Mouse (Mus musculus) neutrophil, adult 5-6 weeks (primary cell): ENCODE data around the gene Cpeb3. TPM values are rescaled to one million over a fixed set of nuclear protein-coding genes. Genes with fewer than 3 reads are reported as not detected.

Source experiments
- ATAC-seq: fragments of 151-379, 151-347 bp; 2 replicates; pipeline ENCODE4 v1.8.0; 2017; ENCODE audit warnings: mild to moderate bottlenecking, moderate TSS enrichment; ENCODE audit not compliant: insufficient number of reproducible peaks, poor library complexity, low FRiP score, severe bottlenecking; ENCODE audit errors: extremely low read depth
- total RNA-seq: library from RNA; stranded (forward); fragments of 200-1000 nt; gene quantifications from 2 replicates; pipeline ENCODE4 v1.2.3, GENCODE M21; 2017

Cpeb3 gene
- total RNA-seq, 1 experiment from 2014 or later: 1.7 TPM

GRCm38 (mm10) chr19:37069243-37069642, 139.2 kb downstream of the Cpeb3 start:
- ATAC-seq: no peak

DNA sequence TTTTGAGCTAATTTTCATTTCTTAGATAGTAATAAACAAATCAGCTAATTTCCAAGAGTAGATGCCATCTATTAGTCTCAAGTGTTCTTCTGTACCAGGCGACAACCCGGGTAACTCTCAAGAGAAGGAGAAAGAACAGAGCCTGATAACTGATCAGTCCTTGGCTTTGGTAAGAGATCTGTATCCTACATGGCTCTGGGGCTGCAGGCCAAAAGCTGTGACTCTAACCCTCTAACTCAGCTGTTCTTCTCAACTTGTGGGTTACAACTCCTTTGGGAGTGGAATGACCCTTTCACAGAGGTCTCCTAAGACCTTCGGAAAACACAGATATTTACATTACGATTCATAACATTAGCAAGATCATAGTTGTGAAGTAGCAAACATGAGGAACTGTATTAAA, 148.3 kb downstream of the Cpeb3 start:
- no peak for ATAC-seq

GRCm38 (mm10) chr19:37059623-37060022, 148.8 kb downstream of the Cpeb3 start:
- no peak for ATAC-seq

GRCm38 (mm10) chr19:37057161-37057905, 151.1 kb downstream of the Cpeb3 start:
- no peak for ATAC-seq

DNA sequence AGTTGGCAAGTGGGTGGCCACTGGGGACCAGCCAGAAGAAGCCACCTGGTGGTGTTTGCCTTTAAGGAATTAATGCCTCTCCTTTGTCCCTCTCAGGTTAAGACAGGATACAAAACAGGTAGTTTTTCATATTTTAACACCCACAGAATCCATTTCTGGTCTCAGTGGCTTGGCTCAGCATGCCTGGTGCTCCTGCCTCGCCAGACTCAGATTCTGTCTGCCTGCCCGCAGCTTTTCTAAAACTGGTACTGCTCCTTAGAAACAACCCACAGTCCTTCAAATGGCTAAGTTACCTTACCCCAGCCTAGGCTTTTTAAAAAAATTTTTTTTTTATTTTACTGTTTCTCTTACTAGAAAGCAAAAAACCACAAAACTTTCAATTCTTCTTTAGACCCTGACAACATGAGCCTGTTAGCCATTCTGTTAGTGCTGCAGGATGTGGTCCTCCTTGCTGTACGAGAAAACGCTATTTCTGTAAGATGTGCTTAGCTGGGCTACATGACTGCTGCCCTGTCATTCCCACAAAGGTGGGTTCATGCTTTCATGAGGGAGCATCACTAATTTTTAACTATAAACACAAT, 152.3 kb downstream of the Cpeb3 start:
- no peak for ATAC-seq

- ATAC-seq: no peak
Observed at GRCm38 (mm10) chr19:37050643-37051345, 157.6 kb downstream of the Cpeb3 start.

GRCm38 (mm10) chr19:37048507-37048906, 159.9 kb downstream of the Cpeb3 start:
- no peak for ATAC-seq

- no peak for ATAC-seq
Observed at GRCm38 (mm10) chr19:37044431-37044830, 164.0 kb downstream of the Cpeb3 start.

DNA sequence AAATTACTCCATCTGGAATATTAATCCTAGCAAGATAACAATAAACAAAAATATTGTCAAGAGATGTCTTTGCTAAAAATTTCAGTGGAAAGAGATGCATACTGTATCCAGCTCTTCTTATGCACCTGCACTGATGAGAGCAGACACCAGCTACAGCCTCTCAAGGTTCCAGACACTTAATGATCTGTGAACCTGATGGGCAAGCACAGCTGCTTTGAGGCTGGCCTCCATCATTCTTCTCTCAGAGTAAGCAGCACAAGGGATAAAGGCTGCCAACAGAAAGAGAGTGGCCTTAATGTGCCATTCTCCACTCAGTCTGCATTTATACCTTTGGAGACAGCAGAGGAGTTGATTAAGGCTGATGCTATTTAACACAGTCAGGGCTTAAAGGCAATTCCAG, 167.5 kb downstream of the Cpeb3 start:
- no peak for ATAC-seq

- ATAC-seq: no peak
Observed at GRCm38 (mm10) chr19:37032364-37032763, 176.0 kb downstream of the Cpeb3 start.

GRCm38 (mm10) chr19:37031446-37031845, 177.0 kb downstream of the Cpeb3 start:
- no peak for ATAC-seq

DNA sequence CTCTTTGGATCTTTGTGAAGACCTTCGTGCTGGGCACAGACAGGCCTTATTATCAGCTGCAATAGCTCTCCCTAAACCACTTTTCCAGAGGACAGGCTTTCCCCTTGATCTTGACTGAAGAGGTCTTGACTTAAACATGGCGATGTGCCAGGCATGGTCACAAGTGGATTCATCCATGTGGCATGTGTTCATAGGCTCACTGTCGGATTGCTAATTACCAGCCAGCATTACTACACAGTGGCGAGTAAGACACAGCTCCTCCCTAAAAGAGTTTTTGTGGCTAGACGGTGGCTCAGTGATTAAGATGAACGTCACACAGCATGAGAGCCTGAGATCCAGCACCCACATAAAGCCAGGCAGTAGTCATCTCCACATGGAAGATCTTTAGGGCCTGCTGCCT, 178.6 kb downstream of the Cpeb3 start:
- no peak for ATAC-seq

DNA sequence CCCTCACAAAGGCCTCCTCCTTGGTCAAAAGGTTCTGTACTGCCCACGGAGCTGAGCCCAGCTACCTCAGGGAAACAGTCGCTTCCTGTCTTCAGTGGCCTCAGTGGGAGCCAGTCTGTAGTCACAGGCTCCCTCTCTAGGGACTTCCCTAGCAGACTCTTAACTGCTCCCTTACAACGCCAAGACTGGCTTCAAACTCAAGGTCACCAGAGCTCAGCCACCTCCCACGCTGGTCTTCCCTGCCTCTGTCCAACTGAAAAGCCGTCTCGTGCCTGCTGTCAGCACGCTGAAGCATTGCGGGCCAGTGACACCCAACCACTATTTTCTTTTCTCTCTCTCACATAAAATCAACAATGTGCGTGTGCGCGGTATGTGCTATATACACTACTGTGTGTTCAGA, 182.0 kb downstream of the Cpeb3 start:
- ATAC-seq: no peak

DNA sequence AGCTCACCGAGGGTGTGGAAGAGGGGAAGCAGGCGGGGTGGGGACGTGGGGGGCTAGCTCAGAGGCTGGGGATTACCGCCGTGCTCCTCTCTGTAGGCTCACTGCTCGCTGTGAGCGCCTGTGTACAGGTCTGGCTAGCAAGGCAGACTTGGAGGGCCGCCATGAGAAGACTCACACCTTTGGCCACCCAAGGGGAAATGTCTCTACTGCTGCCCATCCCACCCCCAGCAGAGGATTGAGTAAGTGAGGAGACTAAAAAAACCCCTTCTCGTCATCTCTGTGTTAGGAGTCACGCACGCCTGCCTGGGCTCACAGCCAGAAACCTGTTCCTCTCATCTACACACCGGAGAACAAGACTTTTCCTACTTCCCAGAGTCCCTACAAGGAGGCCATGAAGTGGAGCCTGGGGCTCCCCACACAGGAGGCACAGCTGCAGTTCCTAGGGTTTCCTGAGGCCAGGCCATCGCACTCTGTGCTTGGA, 182.5 kb downstream of the Cpeb3 start:
- no peak for ATAC-seq

- no peak for ATAC-seq
Observed at GRCm38 (mm10) chr19:37022146-37022545, 186.3 kb downstream of the Cpeb3 start.

DNA sequence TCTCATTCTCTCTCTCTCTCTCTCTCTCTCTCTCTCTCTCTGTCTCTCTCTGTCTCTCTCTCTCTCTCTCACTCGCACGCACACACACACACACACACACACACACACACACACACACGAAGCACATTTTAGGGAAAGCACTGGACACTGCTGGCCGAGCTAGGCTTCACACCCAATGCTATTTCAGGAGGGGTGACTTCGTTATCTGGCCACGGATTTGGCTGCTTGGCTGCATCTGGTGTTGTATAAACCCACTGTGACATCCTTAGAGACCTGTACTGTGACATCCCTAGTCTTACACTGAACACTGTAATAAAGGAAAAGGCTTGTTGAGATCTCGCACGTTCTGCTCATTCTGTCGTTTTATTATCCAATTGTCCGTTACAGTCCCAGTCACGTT, 187.4 kb downstream of the Cpeb3 start:
- no peak for ATAC-seq

DNA sequence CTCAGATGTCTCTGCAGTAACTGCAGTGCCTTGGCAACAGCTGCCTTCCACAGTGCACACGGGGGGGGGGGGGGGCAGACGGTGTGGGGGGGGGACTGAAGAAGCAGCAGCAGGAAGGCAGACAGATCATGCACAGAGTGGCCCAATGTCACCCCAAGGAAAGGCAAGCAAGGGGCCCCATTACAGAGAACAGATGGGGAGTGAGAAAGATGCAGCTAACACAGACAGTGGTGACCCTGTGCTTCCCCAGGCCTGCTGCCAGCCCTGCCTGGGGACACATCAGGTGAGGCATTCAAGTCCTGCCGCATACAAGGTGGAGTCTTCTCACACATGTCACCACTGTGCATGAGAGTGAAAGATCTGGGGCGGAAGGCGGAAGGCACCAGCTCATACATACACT, 187.9 kb downstream of the Cpeb3 start:
- no peak for ATAC-seq

DNA sequence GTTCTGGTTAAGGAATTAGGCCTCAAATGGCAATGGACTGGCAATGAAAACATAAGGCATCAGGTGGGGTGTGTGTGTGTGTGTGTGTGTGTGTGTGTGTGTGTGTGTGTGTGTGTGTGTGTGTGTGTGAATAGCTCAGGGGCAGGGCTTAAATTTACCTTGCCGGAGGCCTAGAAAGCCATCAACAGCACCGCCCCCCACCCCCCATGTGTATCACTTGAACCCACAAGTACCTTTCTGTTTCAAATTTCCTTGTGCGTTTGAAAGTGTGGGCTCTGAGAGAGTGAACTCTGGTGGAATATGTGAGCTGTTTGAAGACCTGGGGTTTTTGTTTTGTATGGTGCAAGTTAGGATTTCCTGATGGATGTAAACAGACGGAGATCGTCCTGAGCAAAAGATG, 189.5 kb downstream of the Cpeb3 start:
- no peak for ATAC-seq

DNA sequence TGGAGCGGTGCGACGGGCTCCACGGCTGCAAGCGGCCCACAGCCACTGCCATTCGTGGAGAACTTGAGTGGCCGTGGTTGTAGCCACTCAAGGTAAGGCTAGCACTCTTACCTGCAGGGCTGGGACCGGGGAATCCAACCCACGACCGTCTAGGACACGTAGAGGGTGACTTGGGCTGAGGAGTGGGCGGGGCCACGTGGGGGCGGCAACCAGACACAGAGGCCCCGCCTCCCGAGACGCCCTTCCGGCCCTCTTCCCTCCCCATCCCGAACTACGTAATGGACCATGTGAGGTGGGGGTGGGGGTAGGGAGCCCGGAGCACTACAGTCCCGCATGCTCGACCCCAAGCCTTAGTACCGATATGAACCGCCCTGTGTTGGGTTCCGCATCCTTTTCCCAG, 190.0 kb downstream of the Cpeb3 start:
- peak; percentile 26; the same call in 1 of the 2 replicates for ATAC-seq

DNA sequence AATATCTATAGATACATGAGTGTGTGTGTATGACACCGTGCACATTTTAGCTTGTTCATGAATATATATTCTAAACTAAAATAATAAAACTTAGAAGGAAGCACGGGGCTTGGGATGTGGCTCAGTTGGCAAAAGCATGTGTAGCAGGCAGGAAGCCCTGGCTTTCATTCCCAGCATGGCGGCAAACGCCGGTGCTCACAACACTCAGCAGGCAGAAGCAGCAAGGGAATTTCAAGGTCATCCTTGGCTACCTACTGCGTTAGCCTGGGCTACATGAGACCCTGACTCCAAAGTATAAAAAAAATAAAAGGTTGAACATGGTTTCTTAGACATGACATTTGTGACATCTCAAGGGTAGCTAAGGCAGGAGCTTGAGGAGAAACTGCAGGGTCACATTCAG, 191.5 kb downstream of the Cpeb3 start:
- no peak for ATAC-seq
